Mouse (Mus musculus): ENCODE data around the gene Dnajc9.

The Dnajc9 gene

GRCm38 (mm10) chr14:20347991-20348541 lies 40.6 kb downstream of the Dnajc9 start, which contains the start of the genes Ecd and Fam149b:
Gene Ecd, minus strand, starts transcription at chr14:20348121.
Gene Fam149b, plus strand, starts transcription at chr14:20348162.
- peak; percentile 90 for DNase-seq

- DNase-seq: peak; percentile 6
These were observed 41.2 kb downstream of the Dnajc9 start for GRCm38 (mm10) chr14:20347441-20347990.

DNA sequence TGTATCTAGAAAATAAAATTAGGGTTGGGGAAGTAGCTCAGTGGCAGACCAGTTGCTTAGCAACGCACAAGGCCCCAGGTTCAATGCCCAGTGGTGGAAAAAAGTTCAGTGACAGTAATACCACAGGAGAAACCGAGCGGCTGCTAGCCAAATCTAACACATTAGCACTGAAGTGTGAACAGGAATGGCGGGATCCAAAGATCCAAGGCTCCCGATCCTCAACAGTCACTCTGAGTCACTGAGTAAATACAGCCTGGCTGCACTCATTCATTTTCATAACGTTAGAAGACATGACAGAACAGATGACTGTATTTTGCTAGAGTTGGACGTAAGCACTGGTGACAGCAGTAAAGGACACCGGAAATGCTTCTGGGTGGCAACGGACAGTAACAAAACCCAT lies 42.8 kb downstream of the Dnajc9 start:
- no peak for DNase-seq

- DNase-seq: no peak
These were observed 47.8 kb downstream of the Dnajc9 start for GRCm38 (mm10) chr14:20340866-20341265.

GRCm38 (mm10) chr14:20340149-20340548 lies 48.6 kb downstream of the Dnajc9 start:
- peak; percentile 42 for DNase-seq

DNA sequence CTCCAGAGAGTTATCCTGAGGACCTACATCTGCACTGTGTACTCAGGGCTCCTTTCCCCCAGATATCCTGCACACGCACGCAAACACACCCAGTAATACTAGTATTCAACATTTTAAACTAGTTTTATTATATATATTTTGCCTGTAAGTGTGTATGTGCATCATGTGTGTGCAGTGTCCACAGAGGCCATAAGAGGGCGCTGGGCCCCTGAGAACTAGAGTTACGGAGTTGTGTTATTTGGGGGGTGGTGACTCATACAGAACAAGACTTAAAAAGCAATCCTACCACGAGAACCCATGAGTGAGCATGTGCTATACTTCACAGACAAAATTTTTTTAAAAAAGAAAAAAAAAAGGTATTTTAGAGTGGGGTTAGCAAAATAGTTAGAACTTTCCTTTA lies 49.3 kb downstream of the Dnajc9 start:
- DNase-seq: no peak

All from kidney, adult 11 months (tissue).